Mouse (Mus musculus) embryonic facial prominence, embryonic 14.5 days (tissue): Measurements from ENCODE around the gene Noto. TPM values are rescaled to one million over a fixed set of nuclear protein-coding genes. Genes with fewer than 3 reads are reported as not detected.

Experiments used
- ATAC-seq: fragments of 200-750 bp; cut with Nextera tagmentation; 2 replicates; pipeline ENCODE4 v1.8.0; 2017; ENCODE audit warnings: low read depth, moderate number of reproducible peaks, moderate TSS enrichment
- DNase-seq: peaks from one replicate; pipeline ENCODE4 v3.0.0-alpha.2; 2015; ENCODE audit warnings: low spot score
- H3K27ac ChIP-seq: fragments of 300-500 bp; sonication (generic); replicated peaks from 2 replicates; pipeline ENCODE4 v1.5.1; 2014; ENCODE audit warnings: low read depth, mild to moderate bottlenecking, low read length, moderate library complexity
- H3K27me3 ChIP-seq: fragments of 300-500 bp; sonication (generic); replicated peaks from 2 replicates; pipeline ENCODE4 v1.6.1; 2014; ENCODE audit warnings: low read length; ENCODE audit not compliant: control insufficient read depth, insufficient read depth
- H3K36me3 ChIP-seq: fragments of 300-500 bp; sonication (generic); 2 replicates; pipeline ENCODE4 v1.6.1; 2014; ENCODE audit warnings: low read length, mixed read lengths; ENCODE audit not compliant: control insufficient read depth, insufficient read depth
- H3K4me1 ChIP-seq: fragments of 300-500 bp; sonication (generic); 2 replicates; pipeline ENCODE4 v1.6.1; 2014; ENCODE audit warnings: antibody characterized with exemption, low read length; ENCODE audit not compliant: control insufficient read depth, insufficient read depth
- H3K4me2 ChIP-seq: fragments of 300-500 bp; sonication (generic); 2 replicates; pipeline ENCODE4 v1.6.1; 2014; ENCODE audit warnings: low read depth, mild to moderate bottlenecking, low read length, moderate library complexity, mixed read lengths
- H3K4me3 ChIP-seq: fragments of 300-500 bp; sonication (generic); 2 replicates; pipeline ENCODE4 v1.5.1; 2014; ENCODE audit warnings: low read depth, mild to moderate bottlenecking, low read length
- H3K9ac ChIP-seq: fragments of 300-500 bp; sonication (generic); 2 replicates; pipeline ENCODE4 v1.6.1; 2014; ENCODE audit warnings: low read depth, mild to moderate bottlenecking, low read length, moderate library complexity, mixed read lengths
- H3K9me3 ChIP-seq: fragments of 300-500 bp; sonication (generic); 2 replicates; pipeline ENCODE4 v1.6.1; 2016; ENCODE audit warnings: low read length; ENCODE audit not compliant: control insufficient read depth
- WGBS: fragments of 180-500 bp; shearing (Covaris S2); extraction: QIAGEN DNeasy Blood & Tissue Kit; methylation state at CpG from one replicate; pipeline ENCODE4 v1.1.7; 2014; 5-methylcytosine and 5-hydroxymethylcytosine counted together
- polyA plus RNA-seq: library from polyadenylated mRNA; unstranded; fragments of >200 nt; fragmentation: Nextera tagmentation; extraction: Ambion mirVana; gene quantifications from 2 replicates; pipeline ENCODE4 v1.2.1, GENCODE M21; 2014

Noto gene
- not detected in 2 replicates for polyA plus RNA-seq

DNA sequence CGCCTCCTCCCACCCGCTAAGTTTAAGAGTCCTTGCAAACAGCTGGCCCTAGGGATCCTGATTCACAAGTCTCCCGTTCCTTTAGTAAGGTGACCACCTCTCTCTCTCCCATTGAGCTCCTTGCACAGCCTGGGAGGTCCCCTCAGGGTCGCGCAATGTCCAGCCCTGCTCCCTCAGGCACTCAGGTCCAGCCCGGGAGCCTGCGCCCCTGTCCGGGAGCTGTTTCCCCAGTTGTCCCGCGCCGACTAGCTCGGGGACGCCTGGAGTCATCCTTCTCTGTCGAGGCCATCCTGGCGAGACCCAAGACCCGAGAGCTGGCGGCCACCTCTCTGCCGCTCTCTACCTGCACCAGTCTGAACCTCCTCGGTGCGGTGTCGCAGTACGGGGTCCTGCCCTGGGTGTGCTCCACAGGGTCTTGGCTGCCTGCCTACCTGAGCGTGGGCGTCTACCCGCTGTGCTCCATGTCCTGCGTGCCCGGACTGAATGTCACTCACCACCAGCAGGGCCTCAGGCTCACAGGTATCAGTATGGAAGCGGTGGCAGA is at the start of gene Noto:
Gene Noto (plus strand): TSS at position 51 of the 544 bp plus-strand sequence.
- Histone ChIP-seq H3K9ac (no peak within 1 kb of the TSS), H3K4me1 (no peaks in the 10 kb centered on the region), H3K36me3 (no peaks in the 10 kb centered on the region), H3K4me3 (no peak within 1 kb of the TSS), H3K27me3 (peaks cover 24% of the 10 kb centered on the region), H3K4me2 (no peak within 1 kb of the TSS), H3K9me3 (no peaks in the 10 kb centered on the region), H3K27ac (no peak within 1 kb of the TSS)
- DNase-seq (no peak), ATAC-seq (no peak)
- 12% methylated on average over 20 of the region's 28 CpGs for WGBS

DNA sequence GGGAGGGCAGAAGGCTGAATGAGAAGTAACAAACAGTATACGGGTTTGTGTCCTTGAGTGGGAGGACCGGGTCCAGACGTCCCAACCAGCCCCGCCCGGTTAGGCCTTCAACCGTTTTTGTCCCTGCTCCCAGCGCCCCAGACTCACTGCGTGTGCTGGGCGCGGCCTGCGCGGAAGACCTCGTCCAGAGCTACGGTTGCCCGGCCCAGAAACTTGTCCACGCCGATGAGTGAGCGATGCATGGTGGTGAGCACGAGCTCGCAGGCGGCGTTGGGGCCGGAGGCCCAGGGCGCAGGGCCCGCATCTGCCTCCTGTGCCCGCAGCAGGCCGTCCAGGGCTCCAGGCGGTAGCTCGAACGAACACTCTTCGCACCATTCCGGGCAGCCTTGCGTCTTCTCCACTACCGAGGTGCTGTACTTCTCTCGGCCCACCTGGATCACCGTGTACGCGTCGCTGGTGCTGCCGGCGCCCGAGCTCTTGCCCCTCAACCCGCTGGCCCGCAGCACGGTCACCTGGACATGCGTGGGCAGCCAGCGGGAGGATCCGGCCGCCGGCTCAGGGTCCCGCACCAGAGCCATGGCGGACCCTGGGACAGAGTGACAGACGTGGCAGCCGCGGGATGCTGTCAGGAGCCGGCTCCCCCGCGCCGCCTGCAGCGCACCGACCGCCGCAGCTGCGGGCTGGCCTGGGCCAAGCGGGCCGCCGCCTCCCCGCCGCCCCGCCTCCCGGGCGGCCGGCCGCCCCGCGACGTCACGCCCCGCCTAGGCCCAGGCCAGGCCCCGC is 49.5 kb upstream of the Noto start, which contains the start of gene Rab11fip5:
Gene Rab11fip5 (minus strand): TSS at position 684 of the 783 bp plus-strand sequence.
- Histone ChIP-seq H3K27ac (peak within 1 kb of the TSS; percentile 63; the same call in 1 of the 2 replicates), H3K27me3 (no peaks in the 10 kb centered on the region), H3K9ac (peak within 1 kb of the TSS; percentile 88), H3K9me3 (no peaks in the 10 kb centered on the region), H3K4me1 (peaks cover 25% of the 10 kb centered on the region), H3K36me3 (no peaks in the 10 kb centered on the region), H3K4me2 (peak within 1 kb of the TSS; percentile 79), H3K4me3 (peak within 1 kb of the TSS; percentile 84)
- DNase-seq: no peak
- ATAC-seq: peak; percentile 16
- under 1% methylated on average over 51 of the region's 80 CpGs for WGBS

DNA sequence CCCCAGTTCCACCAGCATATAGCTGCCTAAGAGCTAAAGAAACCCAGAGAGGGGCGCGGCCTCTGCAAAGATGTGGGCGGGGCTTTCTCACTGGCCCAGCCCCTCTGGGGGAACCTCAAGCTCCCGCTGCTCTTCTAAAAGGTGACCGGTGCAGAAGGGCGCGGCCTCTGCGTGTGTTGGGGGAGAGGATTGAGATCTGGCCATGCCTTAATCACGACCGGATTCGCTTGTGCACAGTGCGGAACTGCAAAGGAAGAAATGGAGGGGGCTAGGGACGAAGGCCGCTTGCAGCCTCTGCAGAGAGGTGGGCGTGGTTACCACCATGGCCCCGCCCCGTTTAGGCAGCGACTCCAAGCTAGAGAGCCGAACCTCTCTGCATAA is 49.0 kb upstream of the Noto start:
- WGBS: 2% methylated on average over 15 of the region's 19 CpGs
- H3K9ac ChIP-seq: peak overlapping the region; percentile 47; the same call in 1 of the 2 replicates
- no peaks in the 10 kb centered on the region for H3K27me3 ChIP-seq
- H3K9me3 ChIP-seq: no peaks in the 10 kb centered on the region
- H3K4me2 ChIP-seq: peak overlapping the region; percentile 79
- H3K36me3 ChIP-seq: no peaks in the 10 kb centered on the region
- peak overlapping the region; percentile 84 for H3K4me3 ChIP-seq
- ATAC-seq (peak; percentile 97), DNase-seq (peak; percentile 99)
- H3K27ac ChIP-seq: no peak overlapping the region
- H3K4me1 ChIP-seq: peaks cover 19% of the 10 kb centered on the region

DNA sequence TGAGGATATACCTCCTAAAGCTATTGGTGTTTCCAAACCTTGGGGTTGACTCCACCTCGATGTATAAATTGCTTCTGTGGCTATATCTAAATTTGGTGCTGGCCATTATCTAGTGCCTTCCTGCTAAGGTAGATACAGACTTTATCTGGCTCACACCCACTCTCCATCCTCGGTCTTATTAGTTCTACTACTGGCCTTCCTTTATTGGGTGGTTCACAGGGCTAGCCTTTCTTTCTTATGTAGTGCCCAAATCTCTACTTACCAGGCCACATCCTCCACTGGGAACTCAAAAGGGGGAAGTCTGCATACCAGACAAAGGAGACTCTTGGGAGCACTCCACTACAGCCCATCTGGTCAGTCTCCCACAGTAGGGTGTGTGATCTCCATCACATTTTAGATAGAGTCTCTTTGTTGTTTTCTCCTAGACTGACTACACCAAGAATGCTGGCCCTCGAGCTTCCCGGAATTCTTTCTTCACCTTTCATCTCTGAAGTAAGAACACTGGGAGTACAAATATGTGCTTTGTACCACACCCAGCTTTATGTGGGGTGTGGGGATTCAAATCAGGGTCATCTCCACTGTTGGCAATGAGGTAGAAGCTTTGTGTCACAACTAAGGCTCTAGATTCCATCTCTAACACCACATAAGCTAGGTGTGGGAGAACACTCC is 46.5 kb upstream of the Noto start:
- Histone ChIP-seq H3K36me3 (no peaks in the 10 kb centered on the region), H3K9me3 (no peaks in the 10 kb centered on the region), H3K4me1 (peaks cover 14% of the 10 kb centered on the region), H3K27ac (no peak overlapping the region), H3K4me3 (no peak overlapping the region), H3K4me2 (no peak overlapping the region), H3K9ac (no peak overlapping the region), H3K27me3 (no peaks in the 10 kb centered on the region)
- WGBS: 56% methylated on average over 4 of the region's 4 CpGs
- DNase-seq: no peak
- ATAC-seq: no peak

DNA sequence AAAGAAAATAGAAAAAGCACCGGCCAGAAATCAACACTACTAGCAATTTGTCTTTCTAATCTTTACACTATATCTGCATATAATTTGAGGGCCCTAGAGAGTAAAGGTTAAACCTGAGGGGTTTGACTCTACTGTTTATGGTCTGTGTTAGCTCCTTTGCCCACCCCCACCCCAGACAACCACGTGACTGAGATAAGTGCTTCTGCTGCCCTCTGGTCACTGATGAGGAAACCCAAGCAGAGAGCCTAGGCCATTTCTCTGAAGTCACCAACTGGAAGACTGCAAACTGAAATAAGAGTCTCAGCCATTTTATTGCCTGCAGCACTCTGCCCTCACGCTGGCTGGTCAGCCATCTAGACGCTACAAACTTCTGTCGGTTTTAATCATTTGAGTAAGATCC is 45.8 kb upstream of the Noto start:
- no peaks in the 10 kb centered on the region for H3K27me3 ChIP-seq
- H3K4me2 ChIP-seq: no peak overlapping the region
- no peak overlapping the region for H3K9ac ChIP-seq
- H3K4me3 ChIP-seq: no peak overlapping the region
- H3K4me1 ChIP-seq: peaks cover 8% of the 10 kb centered on the region
- no peak overlapping the region for H3K27ac ChIP-seq
- H3K9me3 ChIP-seq: no peaks in the 10 kb centered on the region
- DNase-seq: no peak
- no peaks in the 10 kb centered on the region for H3K36me3 ChIP-seq
- 39% methylated on average over 5 of the region's 5 CpGs for WGBS
- ATAC-seq: no peak

DNA sequence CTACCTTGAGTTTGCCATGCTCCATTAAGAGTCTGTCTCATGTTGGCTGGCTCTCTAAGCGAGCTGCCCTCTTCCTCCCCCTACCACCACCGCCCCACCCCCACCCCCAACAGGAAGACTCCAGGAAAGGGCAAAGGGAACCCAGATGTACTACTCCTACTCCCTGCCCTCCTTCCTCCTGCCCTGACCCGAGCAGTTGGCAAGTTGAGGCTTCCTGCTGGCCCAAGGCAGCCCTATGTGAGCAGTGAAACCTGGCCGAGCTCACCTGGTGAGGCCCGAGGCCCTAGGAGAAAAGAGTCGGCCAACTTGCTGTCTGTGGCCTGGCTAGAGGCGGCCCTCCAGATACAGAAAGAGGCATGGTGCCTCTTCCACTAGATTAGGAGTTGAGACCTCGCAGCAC is 45.1 kb upstream of the Noto start:
- no peak for ATAC-seq

DNA sequence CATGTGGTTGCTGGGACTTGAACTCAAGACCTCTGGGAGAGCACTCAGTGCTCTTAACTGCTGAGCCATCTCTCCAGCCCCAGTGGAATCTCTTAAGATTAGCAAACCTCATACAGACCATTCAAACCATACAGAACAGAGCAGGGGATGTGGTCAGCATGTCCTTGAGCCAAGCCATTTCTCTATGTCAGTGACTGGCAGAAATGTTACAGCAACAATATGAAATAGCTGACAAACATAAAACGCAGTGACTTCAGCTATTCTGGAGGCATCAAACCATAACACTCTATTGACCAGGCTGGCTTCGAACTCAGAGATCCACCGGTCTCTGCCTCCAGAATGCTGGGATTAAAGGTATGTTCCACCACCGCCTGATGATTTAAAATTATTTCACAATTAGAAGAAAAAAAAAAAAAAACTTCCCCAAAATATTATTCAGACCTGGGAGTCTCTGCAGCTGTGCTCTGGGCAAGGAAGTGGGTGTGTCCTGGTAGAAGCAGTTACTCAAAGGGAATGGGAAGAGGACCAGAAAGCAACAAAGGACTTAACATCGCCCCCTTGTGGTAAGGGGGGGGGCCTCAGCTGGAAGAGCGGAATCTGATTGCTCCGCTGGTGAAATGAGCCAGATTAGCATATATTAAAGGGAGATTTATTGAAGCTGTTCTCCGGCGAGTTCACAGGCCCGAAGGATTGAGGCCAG is 43.3 kb upstream of the Noto start:
- Histone ChIP-seq H3K9ac (no peak overlapping the region; the same call in 1 of the 2 replicates), H3K36me3 (no peaks in the 10 kb centered on the region), H3K4me2 (peak overlapping the region; percentile 44), H3K9me3 (no peaks in the 10 kb centered on the region), H3K4me3 (no peak overlapping the region), H3K27ac (no peak overlapping the region), H3K27me3 (no peaks in the 10 kb centered on the region), H3K4me1 (no peaks in the 10 kb centered on the region)
- 27% methylated on average over 10 of the region's 10 CpGs for whole genome bisulfite sequencing
- ATAC-seq (peak; percentile 83), DNase-seq (peak; percentile 90)

More for the DNA sequence above, 45.1 kb upstream of the Noto start:
- Histone ChIP-seq H3K27ac (no peak overlapping the region), H3K9me3 (no peaks in the 10 kb centered on the region), H3K9ac (no peak overlapping the region), H3K4me3 (no peak overlapping the region), H3K4me1 (peaks cover under 1% of the 10 kb centered on the region), H3K4me2 (no peak overlapping the region), H3K36me3 (no peaks in the 10 kb centered on the region), H3K27me3 (no peaks in the 10 kb centered on the region)
- 58% methylated on average over 8 of the region's 8 CpGs for WGBS
- DNase-seq: no peak

DNA sequence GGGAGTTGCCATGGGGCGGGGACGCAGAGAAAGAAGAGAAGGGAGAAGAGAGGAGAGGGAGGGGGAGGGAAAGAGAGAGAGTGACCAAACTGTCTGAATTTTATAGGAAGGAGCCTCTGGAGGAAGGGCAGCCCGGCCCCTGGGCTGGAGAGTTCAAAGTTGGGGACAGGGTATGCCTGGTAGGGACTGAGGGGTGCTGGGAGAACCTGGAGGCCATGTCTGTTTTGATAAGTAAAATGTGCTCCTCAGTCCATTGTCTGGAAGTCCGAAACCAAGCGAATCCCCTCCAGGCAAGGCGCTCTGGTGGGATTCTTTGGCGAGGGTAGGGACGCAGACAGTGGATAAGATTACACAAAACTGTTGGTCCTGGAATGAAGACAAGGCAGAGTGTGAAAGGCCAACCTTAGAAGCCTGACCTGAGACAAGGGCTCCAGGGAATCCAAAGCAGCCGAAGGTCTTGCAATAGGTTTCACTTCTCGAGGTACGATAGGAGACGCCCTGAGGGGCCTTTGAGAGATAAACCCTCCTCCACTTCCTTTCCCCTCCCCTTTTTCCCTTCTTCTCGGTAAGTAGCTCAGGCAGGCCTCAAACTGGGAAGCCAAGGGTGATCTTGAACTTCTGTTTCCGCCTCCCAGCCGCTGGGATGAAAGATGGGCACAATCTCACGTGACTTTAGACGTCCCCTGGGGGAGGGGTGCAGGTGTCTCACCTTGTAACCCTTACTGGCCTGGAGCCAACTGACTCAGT is 42.6 kb upstream of the Noto start:
- Histone ChIP-seq H3K4me2 (peak overlapping the region; percentile 44), H3K4me1 (no peaks in the 10 kb centered on the region), H3K27ac (no peak overlapping the region), H3K4me3 (no peak overlapping the region), H3K9me3 (no peaks in the 10 kb centered on the region), H3K36me3 (no peaks in the 10 kb centered on the region), H3K9ac (no peak overlapping the region; the same call in 1 of the 2 replicates), H3K27me3 (no peaks in the 10 kb centered on the region)
- DNase-seq: no peak
- 17% methylated on average over 16 of the region's 17 CpGs for WGBS
- ATAC-seq: peak; percentile 41
